Mouse (Mus musculus): Measurements from ENCODE around the gene Grm4. TPM values are rescaled to one million over a fixed set of nuclear protein-coding genes. Genes with fewer than 3 reads are reported as not detected.
A peak's percentile ranks its signal among the peaks of the same experiment; 100 is the strongest.

Grm4 gene
- total and polyA plus RNA-seq, 3 experiments = not detected

DNA sequence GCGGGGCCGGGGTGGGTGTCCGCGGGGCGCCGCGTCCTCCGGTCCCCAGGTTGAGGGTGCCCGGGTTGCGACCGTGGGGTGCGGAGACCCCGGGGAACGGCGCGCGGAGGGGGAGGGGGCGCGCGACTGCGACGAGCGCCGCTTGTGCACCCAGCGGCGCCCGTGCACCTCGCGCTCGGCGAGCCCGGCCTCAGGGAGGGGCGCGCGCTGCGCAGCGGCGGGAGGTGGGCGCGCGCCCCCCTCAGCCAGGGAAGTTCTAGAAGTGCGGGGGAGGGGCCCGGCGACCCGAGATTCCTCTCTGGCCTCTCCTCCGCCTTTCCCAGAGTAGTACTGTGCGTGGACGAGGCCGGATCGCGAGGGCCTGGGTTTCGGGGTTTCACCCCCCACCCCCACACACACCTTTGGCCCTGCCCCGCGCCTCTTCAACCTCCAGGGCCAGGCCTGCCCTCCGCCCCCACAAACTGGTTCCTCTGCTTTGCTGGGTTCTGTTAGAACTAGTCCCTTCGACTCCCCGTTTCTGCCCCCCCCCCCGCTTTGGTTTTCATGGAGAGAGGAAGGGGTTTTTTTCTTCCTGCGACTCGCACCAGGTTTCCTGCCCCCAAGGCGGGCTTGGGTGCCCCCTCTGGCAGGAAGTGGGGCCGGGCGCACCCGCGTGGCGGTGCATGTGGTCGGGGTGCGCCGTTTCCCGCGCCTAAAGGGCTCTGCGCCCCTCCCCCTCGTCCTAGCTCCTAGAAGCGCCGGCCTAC is 36.2 kb upstream of the Grm4 start:
- Histone ChIP-seq H3K4me2 (ENCODE audit: insufficient read depth, low read depth, poor library complexity, severe bottlenecking) (peak overlapping the region; percentile 53), H3K4me1 (ENCODE audit: control insufficient read depth in 1 of 2, insufficient read depth in 2 of 2) (peaks cover 21 to 46% of the 10 kb centered on the region in 2 experiments), H3K79me2 (replicated peaks; ENCODE audit: control insufficient read depth, extremely low read depth, insufficient read depth, poor library complexity, severe bottlenecking) (peaks cover 51% of the 10 kb centered on the region), H3K27ac (ENCODE audit: insufficient read depth, low read depth) (peak overlapping the region; percentile 94), H3K27me3 (replicated peaks) (peaks cover 13% of the 10 kb centered on the region), H3K36me3 (replicated peaks in 1 of 2; ENCODE audit: control insufficient read depth in 1 of 2, insufficient read depth in 1 of 2, low read length in 1 of 2) (peaks cover 8 to 22% of the 10 kb centered on the region in 2 experiments), H3K4me3 (replicated peaks in 1 of 3; ENCODE audit: low read depth in 2 of 3, low read length in 2 of 3, poor library complexity in 1 of 3) (peak overlapping the region; percentile 65 to 89 (median 78)), H3K9ac (ENCODE audit: insufficient read depth, low read depth) (peak overlapping the region; percentile 99), H3K9me3 (replicated peaks; ENCODE audit: low read length) (peaks cover 8% of the 10 kb centered on the region)
- in situ Hi-C loops (cut with MboI; ENCODE audit: low pct_ligation_motif_present, low pct_unique_long_range_greater_than_20kb, low sequenced_read_pairs) (no loop called here), dilution Hi-C loops (cut with MboI; ENCODE audit: extremely low pct_ligation_motif_present, extremely low pct_unique_long_range_greater_than_20kb, low sequenced_read_pairs) (no loop called here)
- peak; percentile 85 for DNase-seq (ENCODE audit: extremely low read depth)
- no peak for TF ChIP-seq TCF12 (IDR thresholded peaks at IDR 0.05; ENCODE audit: low read depth, low read length)
- TF ChIP-seq PAX5 (IDR thresholded peaks at IDR 0.05; ENCODE audit: low read length) = no peak
- peak; percentile 42; the same call in 1 of the 2 replicates for TF ChIP-seq POLR2A (IDR thresholded peaks at IDR 0.05; ENCODE audit: low read depth, low read length)
- TF ChIP-seq EP300 (IDR thresholded peaks at IDR 0.05; ENCODE audit: low read length) = no peak
- TF ChIP-seq BHLHE40 (IDR thresholded peaks at IDR 0.05; ENCODE audit: low read depth, low read length) = peak; percentile 49; the same call in 1 of the 2 replicates
- no peak for TF ChIP-seq NRF1 (IDR thresholded peaks at IDR 0.05; ENCODE audit: low read depth, low read length)
- TF ChIP-seq KAT2A (IDR thresholded peaks at IDR 0.05; ENCODE audit: insufficient replicate concordance, low read length) = 0 out of 2 replicates have a peak, but pooled peaks have one; percentile 32
- TF ChIP-seq GABPA (IDR thresholded peaks at IDR 0.05; ENCODE audit: insufficient replicate concordance, low read depth, low read length) = no peak
- TF ChIP-seq ZMIZ1 (IDR thresholded peaks at IDR 0.05; ENCODE audit: low read depth, low read length) = no peak
- TF ChIP-seq MYC (IDR thresholded peaks at IDR 0.05; ENCODE audit: low read depth, low read length) = peak; percentile 96
- no peak for TF ChIP-seq CHD1 (IDR thresholded peaks at IDR 0.05; ENCODE audit: low read depth, low read length)
- 0 out of 2 replicates have a peak, but pooled peaks have one; percentile 51 for TF ChIP-seq HCFC1 (IDR thresholded peaks at IDR 0.05; ENCODE audit: low read depth, low read length)
- peak; percentile 60 for TF ChIP-seq CHD2 (IDR thresholded peaks at IDR 0.05; ENCODE audit: low read length)
- TF ChIP-seq USF2 (conservative IDR thresholded peaks at IDR 0.05; ENCODE audit: low read depth, low read length) = no peak
- TF ChIP-seq MEF2A (IDR thresholded peaks at IDR 0.05; ENCODE audit: borderline replicate concordance, low read depth, low read length) = no peak
- TF ChIP-seq UBTF (IDR thresholded peaks at IDR 0.05; ENCODE audit: low read depth, low read length) = peak; percentile 56; the same call in 1 of the 2 replicates
- TF ChIP-seq IRF4 (IDR thresholded peaks at IDR 0.05; ENCODE audit: low read depth, low read length) = 0 out of 2 replicates have a peak, but pooled peaks have one; percentile 6
- peak; percentile 97 for TF ChIP-seq MAX (IDR thresholded peaks at IDR 0.05; ENCODE audit: low read length)
- TF ChIP-seq ELF1 (IDR thresholded peaks at IDR 0.05; ENCODE audit: low read depth, low read length) = peak; percentile 63; the same call in 1 of the 2 replicates
- no peak for TF ChIP-seq RCOR1 (conservative IDR thresholded peaks at IDR 0.05; ENCODE audit: low read depth, low read length)
- peak in 1 of 2 experiments; percentile 36; a peak in 2 of 4 replicates for TF ChIP-seq CTCF (conservative IDR thresholded peaks at IDR 0.05 in 1 of 2, IDR thresholded peaks at IDR 0.05 in 1 of 2; ENCODE audit: low read depth in 2 of 2, low read length in 2 of 2)
- no peak for TF ChIP-seq NELFE (IDR thresholded peaks at IDR 0.05; ENCODE audit: low read depth, low read length)
- no peak for TF ChIP-seq ZKSCAN1 (IDR thresholded peaks at IDR 0.05; ENCODE audit: borderline replicate concordance, low read depth, low read length)
- TF ChIP-seq MXI1 (IDR thresholded peaks at IDR 0.05; ENCODE audit: low read depth, low read length) = peak; percentile 93
- no peak for TF ChIP-seq ZNF384 (IDR thresholded peaks at IDR 0.05; ENCODE audit: low read depth, low read length)
- TF ChIP-seq MAZ (IDR thresholded peaks at IDR 0.05; ENCODE audit: low read depth, low read length) = 0 out of 2 replicates have a peak, but pooled peaks have one; percentile 47

Data from CH12.LX (cell line).